Mouse (Mus musculus) liver, embryonic 12.5 days (tissue): Measurements from ENCODE around the gene Cers6. TPM values are rescaled to one million over a fixed set of nuclear protein-coding genes. Genes with fewer than 3 reads are reported as not detected.
A peak's percentile ranks its signal among the peaks of the same experiment; 100 is the strongest.

Source experiments
- ATAC-seq: fragments of 200-750 bp; cut with Nextera tagmentation; 2 replicates; pipeline ENCODE4 v1.8.0; 2017; ENCODE audit warnings: moderate number of reproducible peaks, mild to moderate bottlenecking, moderate library complexity
- H3K27ac ChIP-seq: fragments of 300-500 bp; sonication (generic); 2 replicates; pipeline ENCODE4 v1.5.1; 2016; ENCODE audit warnings: mild to moderate bottlenecking
- H3K27me3 ChIP-seq: fragments of 300-500 bp; sonication (generic); replicated peaks from 2 replicates; pipeline ENCODE4 v1.6.1; 2016; ENCODE audit warnings: mild to moderate bottlenecking, moderate library complexity
- H3K36me3 ChIP-seq: fragments of 300-500 bp; sonication (generic); 2 replicates; pipeline ENCODE4 v1.6.1; 2016; ENCODE audit warnings: mild to moderate bottlenecking, moderate library complexity
- H3K4me1 ChIP-seq: fragments of 300-500 bp; sonication (generic); 2 replicates; pipeline ENCODE4 v1.6.1; 2016
- H3K4me2 ChIP-seq: fragments of 300-500 bp; sonication (generic); 2 replicates; pipeline ENCODE4 v1.6.1; 2016; ENCODE audit warnings: mild to moderate bottlenecking, moderate library complexity
- H3K4me3 ChIP-seq: fragments of 300-500 bp; sonication (generic); 2 replicates; pipeline ENCODE4 v1.5.1; 2016; ENCODE audit warnings: mild to moderate bottlenecking, moderate library complexity
- H3K9ac ChIP-seq: fragments of 300-500 bp; sonication (generic); 2 replicates; pipeline ENCODE4 v1.6.1; 2016; ENCODE audit warnings: mild to moderate bottlenecking, moderate library complexity
- H3K9me3 ChIP-seq: fragments of 300-500 bp; sonication (generic); replicated peaks from 2 replicates; pipeline ENCODE4 v1.6.1; 2016; ENCODE audit warnings: mild to moderate bottlenecking, moderate library complexity
- WGBS: fragments of 180-500 bp; shearing (Covaris S2); methylation state at CpG from one replicate; pipeline ENCODE4 v1.1.7; 2016; ENCODE audit not compliant: insufficient replicate concordance; 5-methylcytosine and 5-hydroxymethylcytosine counted together
- polyA plus RNA-seq: library from polyadenylated mRNA; unstranded; fragments of >200 nt; fragmentation: Nextera tagmentation; extraction: Ambion mirVana; gene quantifications from 2 replicates; pipeline ENCODE4 v1.2.1, GENCODE M21; 2016

Gene Cers6
- polyA plus RNA-seq, 1 experiment from 2014 or later, result 7.3 TPM

DNA sequence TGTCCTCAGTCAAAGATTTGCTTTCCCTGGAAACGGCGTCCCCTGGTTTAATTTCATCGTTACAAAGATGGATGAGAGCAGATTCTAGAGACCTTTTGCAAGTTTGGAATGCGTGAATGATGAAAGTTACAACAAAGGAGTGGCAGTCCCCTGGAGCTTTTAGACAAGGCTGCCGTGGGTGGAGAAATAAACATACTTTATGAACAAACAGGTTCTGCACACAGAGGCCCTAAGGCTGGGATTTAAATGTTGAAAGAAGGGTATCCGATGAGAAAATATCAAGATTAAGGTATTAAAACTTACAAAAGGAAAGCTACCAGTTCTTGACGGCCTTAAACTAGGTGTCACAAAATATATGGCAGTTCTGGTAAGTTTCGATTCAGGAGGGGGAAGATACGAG lies 117.0 kb downstream of the Cers6 start:
- no peak overlapping the region for H3K9ac ChIP-seq
- H3K4me2 ChIP-seq, result no peak overlapping the region
- no peaks in the 10 kb centered on the region for H3K36me3 ChIP-seq
- no peak for ATAC-seq
- H3K9me3 ChIP-seq, result no peaks in the 10 kb centered on the region
- 78% methylated on average over 9 of the region's 9 CpGs for WGBS
- H3K4me3 ChIP-seq, result no peak overlapping the region
- H3K27me3 ChIP-seq, result no peaks in the 10 kb centered on the region
- no peak overlapping the region for H3K27ac ChIP-seq
- peaks cover 54% of the 10 kb centered on the region for H3K4me1 ChIP-seq

DNA sequence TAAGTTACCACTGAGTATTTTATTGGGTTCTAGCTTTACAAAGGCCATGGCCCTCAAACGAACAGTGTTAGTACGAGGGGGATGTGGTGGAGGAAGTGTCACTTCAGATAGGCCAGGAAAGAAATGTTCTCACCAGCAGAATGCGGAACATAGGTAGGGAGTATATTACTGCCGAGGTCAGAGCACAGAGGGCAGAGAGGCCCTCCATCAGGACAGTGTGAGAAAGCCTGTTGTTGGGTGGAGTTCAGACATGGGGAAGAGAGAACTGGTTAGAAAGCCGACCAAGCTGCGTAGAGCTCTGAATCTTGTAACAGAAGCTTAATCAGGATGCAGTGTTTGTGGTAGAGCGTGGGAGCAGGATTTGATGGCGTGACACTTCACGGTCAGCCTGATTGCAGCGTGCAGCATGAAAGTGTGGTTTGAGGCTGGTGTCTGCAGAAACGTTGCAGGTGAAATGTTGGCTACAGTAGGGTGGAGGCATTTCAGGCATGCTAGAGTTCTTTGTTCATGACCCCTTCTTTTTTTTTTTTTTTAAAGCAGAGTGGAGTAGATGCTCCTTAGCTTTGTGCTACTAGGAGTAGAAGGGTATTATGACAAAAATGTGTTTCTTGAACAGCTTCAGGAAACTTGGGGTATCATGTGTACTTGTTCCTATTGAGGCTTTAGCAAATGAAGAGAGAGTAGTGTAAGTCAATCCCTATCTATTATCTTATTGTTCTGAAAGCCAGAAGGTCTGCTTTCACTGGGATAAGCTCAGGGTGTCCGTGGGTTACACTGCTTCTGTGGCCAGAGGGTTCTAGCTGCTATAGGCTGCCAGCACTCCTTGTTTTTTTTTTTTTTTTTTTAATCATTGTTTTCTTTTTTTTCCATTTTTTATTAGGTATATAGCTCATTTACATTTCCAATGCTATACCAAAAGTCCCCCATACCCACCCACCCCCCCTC lies 117.7 kb downstream of the Cers6 start:
- peak overlapping the region; percentile 30 for H3K4me2 ChIP-seq
- whole genome bisulfite sequencing, result 18% methylated on average over 12 of the region's 12 CpGs
- no peaks in the 10 kb centered on the region for H3K36me3 ChIP-seq
- H3K9ac ChIP-seq, result no peak overlapping the region
- H3K9me3 ChIP-seq, result no peaks in the 10 kb centered on the region
- no peaks in the 10 kb centered on the region for H3K27me3 ChIP-seq
- 0 out of 2 replicates have a peak overlapping the region, but pooled peaks have one; percentile 18 for H3K27ac ChIP-seq
- H3K4me1 ChIP-seq, result peaks cover 47% of the 10 kb centered on the region
- no peak overlapping the region for H3K4me3 ChIP-seq
- peak; percentile 57; the same call in 1 of the 2 replicates for ATAC-seq

DNA sequence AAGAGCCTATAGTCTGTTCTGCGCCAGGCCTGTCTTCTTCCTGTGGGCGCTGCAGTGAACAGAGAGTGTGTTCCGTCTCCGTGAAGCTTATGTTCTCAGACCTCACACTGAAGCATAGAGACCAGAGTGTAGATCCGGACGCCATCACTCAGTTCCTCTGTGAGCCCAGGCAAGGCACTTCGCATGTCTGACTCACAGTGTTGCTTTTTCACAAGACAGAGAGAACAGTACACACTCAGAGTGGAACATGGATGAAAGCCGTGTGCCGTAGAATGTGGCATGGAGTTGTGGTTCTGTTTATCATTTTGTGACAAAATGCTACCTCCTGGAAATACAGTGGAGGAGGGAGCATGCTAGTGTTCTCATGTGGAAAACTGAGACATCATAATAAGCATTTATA lies 120.1 kb downstream of the Cers6 start:
- Histone ChIP-seq H3K36me3 (no peaks in the 10 kb centered on the region), H3K27me3 (no peaks in the 10 kb centered on the region), H3K27ac (no peak overlapping the region), H3K9me3 (no peaks in the 10 kb centered on the region), H3K9ac (no peak overlapping the region), H3K4me3 (no peak overlapping the region), H3K4me1 (peaks cover 30% of the 10 kb centered on the region), H3K4me2 (no peak overlapping the region)
- 77% methylated on average over 9 of the region's 9 CpGs for WGBS
- no peak for ATAC-seq

DNA sequence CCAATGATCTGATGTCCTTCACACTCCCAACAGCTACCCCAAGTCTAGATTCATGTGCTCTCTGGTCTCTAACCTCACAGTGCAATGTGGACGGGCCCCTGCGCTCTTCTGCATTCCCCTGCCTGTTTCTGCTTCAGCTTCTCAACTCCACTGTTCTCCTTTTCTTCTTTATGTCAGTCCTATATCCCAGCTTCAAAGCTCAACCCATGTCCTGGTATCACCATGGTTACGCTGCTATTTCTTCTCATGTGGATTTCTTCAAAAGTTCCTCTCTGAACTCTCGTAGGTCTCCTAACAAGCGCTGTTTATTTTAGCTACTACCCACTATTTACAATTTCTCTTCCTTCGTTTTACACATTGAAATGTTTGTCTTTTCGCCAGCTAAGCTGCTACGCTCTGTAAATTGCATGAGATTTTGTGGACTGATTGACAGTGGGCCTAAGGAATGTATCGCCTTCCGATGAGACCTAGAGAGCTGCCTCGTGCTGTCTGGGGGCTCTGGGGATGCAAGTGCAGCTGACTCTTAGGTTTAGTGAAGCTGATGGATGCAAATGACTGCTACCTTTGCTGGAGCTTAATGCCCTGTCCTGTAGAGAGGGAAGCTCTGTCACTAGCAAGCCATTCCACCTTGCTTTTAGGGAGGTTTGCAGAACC lies 120.6 kb downstream of the Cers6 start:
- H3K4me3 ChIP-seq, result no peak overlapping the region
- no peak overlapping the region for H3K27ac ChIP-seq
- H3K9ac ChIP-seq, result no peak overlapping the region
- ATAC-seq, result no peak
- peaks cover 28% of the 10 kb centered on the region for H3K4me1 ChIP-seq
- 65% methylated on average over 11 of the region's 11 CpGs for WGBS
- no peaks in the 10 kb centered on the region for H3K27me3 ChIP-seq
- no peaks in the 10 kb centered on the region for H3K9me3 ChIP-seq
- H3K4me2 ChIP-seq, result no peak overlapping the region
- H3K36me3 ChIP-seq, result no peaks in the 10 kb centered on the region

DNA sequence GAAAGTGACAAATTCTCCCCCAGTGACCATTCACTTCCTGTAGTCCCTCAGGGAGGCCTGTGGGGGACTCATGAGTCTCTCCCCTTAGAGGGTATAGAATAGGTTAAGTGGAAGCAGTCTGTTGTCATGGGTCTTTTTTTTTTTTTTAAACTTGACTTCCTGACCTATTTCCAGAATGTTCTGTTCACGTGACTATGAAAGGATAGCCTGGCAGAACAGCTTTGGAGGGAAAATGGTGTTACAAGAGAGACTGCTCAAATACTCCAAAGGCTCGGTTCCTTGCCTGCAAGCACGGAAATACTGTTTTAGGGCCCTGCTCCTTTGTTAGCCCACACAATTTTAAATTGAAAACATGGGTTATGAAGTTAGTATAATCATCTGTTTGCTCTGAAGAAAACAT lies 121.7 kb downstream of the Cers6 start:
- H3K4me3 ChIP-seq, result no peak overlapping the region
- no peaks in the 10 kb centered on the region for H3K36me3 ChIP-seq
- no peak for ATAC-seq
- H3K9me3 ChIP-seq, result no peaks in the 10 kb centered on the region
- peaks cover 28% of the 10 kb centered on the region for H3K4me1 ChIP-seq
- no peak overlapping the region for H3K27ac ChIP-seq
- no peak overlapping the region for H3K4me2 ChIP-seq
- 78% methylated on average over 3 of the region's 3 CpGs for WGBS
- H3K27me3 ChIP-seq, result no peaks in the 10 kb centered on the region
- no peak overlapping the region for H3K9ac ChIP-seq

DNA sequence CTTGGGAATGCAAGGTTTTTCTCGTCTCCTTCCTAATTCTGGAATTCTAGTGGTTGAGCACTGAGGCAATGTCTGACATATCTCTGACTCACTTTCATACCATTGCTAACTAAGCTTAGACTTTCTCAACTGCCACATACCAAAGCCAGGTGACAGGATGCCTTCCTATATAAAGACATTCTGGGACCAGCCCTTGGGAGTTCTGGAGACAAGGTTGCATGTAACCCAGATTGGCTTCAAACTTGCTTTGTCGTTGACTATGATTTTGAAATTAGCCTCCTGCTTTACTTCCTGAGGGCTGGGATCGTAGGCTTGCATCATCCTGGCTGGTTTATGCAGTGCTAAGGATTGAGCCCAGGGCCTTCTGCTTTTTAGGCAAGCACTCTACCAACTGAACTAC lies 122.2 kb downstream of the Cers6 start:
- Histone ChIP-seq H3K36me3 (no peaks in the 10 kb centered on the region), H3K9ac (no peak overlapping the region), H3K4me3 (no peak overlapping the region), H3K4me2 (no peak overlapping the region), H3K4me1 (peaks cover 24% of the 10 kb centered on the region), H3K9me3 (no peaks in the 10 kb centered on the region), H3K27ac (no peak overlapping the region), H3K27me3 (no peaks in the 10 kb centered on the region)
- 72% methylated on average over 3 of the region's 3 CpGs for WGBS
- ATAC-seq, result no peak

DNA sequence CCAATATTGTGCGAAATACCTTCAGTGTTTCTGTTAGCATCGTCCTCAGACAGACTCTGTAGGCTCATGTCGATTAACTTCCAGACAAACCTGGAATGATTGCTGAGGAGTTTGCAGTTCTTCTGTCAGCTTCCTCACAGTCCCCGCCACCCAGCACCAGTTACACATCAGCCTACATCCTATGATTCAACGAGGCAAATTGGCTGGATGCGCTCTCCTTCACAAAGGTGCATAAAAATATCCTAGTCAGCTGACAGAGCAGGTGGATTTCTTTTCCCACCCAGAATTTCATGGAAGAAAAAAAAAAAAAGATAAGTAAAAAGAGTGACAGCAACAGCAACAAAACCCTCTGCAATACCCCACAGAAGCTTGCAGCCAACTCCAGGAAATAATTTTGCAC lies 127.9 kb downstream of the Cers6 start:
- Histone ChIP-seq H3K9ac (no peak overlapping the region), H3K9me3 (no peaks in the 10 kb centered on the region), H3K4me3 (no peak overlapping the region), H3K36me3 (no peaks in the 10 kb centered on the region), H3K4me1 (0 out of 2 replicates have a peak, but pooled peaks cover 7% of the 10 kb centered on the region), H3K27ac (no peak overlapping the region), H3K4me2 (no peak overlapping the region), H3K27me3 (no peaks in the 10 kb centered on the region)
- no peak for ATAC-seq
- 83% methylated on average over 6 of the region's 6 CpGs for WGBS

DNA sequence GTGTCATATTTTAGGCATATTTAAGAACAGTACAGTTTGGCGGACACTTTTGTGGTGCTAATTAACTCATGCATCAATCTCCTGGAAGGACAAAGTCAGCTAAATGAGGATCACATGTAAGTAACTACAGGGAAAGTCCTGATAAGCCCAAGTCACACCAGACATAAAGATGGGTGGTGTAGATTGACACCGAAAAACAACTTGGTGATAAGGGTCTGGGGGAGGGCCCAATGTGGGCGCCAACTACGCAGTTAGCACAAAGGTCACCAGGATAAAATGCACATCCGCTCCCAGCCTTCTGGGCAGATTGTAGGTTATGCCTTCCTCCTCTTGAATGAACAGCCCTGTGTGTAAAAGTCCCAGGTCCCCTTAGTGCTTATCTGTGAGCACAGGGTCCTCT lies 131.4 kb downstream of the Cers6 start:
- H3K36me3 ChIP-seq, result no peaks in the 10 kb centered on the region
- ATAC-seq, result no peak
- 0 out of 2 replicates have a peak, but pooled peaks cover 7% of the 10 kb centered on the region for H3K4me1 ChIP-seq
- 55% methylated on average over 5 of the region's 5 CpGs for WGBS
- H3K9ac ChIP-seq, result no peak overlapping the region
- H3K9me3 ChIP-seq, result no peaks in the 10 kb centered on the region
- H3K27ac ChIP-seq, result no peak overlapping the region
- no peak overlapping the region for H3K4me3 ChIP-seq
- no peak overlapping the region for H3K4me2 ChIP-seq
- no peaks in the 10 kb centered on the region for H3K27me3 ChIP-seq

DNA sequence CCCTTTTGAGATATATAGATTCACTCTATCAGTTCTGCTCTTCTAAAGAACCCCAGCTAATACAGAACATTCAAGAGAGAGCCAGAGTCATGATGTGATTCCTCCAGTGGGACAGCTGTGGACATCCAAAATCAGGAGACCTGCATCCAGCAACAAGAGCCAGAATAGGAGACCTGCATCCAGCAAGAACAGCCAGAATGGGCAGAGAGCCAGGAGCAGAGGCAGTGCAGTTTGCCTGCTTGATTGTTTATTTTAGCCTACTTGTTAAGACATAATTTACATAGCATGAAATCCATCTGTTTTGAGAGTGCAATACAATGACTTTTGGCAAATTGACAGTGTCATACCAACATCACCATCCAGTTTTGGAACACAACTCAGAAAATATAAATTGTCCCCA lies 133.2 kb downstream of the Cers6 start:
- no peak for ATAC-seq
- no peaks in the 10 kb centered on the region for H3K27me3 ChIP-seq
- no peak overlapping the region for H3K27ac ChIP-seq
- H3K36me3 ChIP-seq, result no peaks in the 10 kb centered on the region
- no peaks in the 10 kb centered on the region for H3K9me3 ChIP-seq
- H3K4me2 ChIP-seq, result no peak overlapping the region
- H3K4me1 ChIP-seq, result 0 out of 2 replicates have a peak, but pooled peaks cover 7% of the 10 kb centered on the region
- no peak overlapping the region for H3K9ac ChIP-seq
- no peak overlapping the region for H3K4me3 ChIP-seq

DNA sequence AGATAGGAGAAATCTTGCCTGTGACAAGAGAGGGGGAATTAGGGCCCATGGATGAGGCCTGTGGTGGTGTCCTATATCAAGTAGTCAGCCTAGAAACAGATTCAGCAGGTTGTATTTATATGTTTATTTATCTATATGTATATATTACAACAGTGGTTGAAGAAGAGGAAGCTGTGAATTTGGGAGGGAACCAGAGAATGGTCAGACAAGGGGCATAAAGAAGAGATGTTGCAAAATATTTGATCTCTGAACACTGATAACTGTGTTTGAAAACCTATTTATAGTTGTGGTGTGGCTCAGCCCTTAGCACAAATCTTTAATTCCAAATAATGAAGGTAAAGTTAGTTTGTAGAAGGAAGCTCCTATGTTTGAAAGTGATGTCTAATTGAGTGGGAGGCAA lies 134.5 kb downstream of the Cers6 start:
- no peak overlapping the region for H3K4me2 ChIP-seq
- no peaks in the 10 kb centered on the region for H3K27me3 ChIP-seq
- no peaks in the 10 kb centered on the region for H3K36me3 ChIP-seq
- H3K9me3 ChIP-seq, result no peaks in the 10 kb centered on the region
- 0 out of 2 replicates have a peak, but pooled peaks cover 7% of the 10 kb centered on the region for H3K4me1 ChIP-seq
- no peak for ATAC-seq
- no peak overlapping the region for H3K4me3 ChIP-seq
- H3K27ac ChIP-seq, result no peak overlapping the region
- no peak overlapping the region for H3K9ac ChIP-seq

DNA sequence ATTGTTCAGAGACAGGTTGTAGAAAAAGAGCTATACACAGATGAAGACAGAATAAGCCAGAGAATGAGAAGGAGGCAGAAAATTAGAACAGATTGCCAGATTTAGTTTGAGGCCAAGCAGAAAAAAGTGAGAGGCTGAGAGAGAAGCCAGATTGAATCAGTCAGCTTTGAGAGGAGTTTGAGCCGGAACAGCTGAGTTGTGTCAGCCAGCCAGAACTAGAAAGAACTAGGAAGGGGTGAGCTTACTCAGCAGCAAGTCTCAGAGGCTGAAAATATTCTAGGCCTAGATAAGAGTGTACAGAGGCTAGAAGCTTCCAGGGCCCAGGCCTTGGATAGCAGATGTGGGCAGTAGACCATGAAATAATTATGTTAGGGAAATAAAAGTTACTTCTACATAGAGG lies 135.0 kb downstream of the Cers6 start:
- H3K9me3 ChIP-seq, result no peaks in the 10 kb centered on the region
- 45% methylated on average over 1 of the region's 1 CpGs for WGBS
- no peaks in the 10 kb centered on the region for H3K27me3 ChIP-seq
- H3K36me3 ChIP-seq, result no peaks in the 10 kb centered on the region
- H3K27ac ChIP-seq, result no peak overlapping the region
- no peak overlapping the region for H3K9ac ChIP-seq
- no peak overlapping the region for H3K4me2 ChIP-seq
- no peak for ATAC-seq
- H3K4me1 ChIP-seq, result 0 out of 2 replicates have a peak, but pooled peaks cover 7% of the 10 kb centered on the region
- H3K4me3 ChIP-seq, result no peak overlapping the region

DNA sequence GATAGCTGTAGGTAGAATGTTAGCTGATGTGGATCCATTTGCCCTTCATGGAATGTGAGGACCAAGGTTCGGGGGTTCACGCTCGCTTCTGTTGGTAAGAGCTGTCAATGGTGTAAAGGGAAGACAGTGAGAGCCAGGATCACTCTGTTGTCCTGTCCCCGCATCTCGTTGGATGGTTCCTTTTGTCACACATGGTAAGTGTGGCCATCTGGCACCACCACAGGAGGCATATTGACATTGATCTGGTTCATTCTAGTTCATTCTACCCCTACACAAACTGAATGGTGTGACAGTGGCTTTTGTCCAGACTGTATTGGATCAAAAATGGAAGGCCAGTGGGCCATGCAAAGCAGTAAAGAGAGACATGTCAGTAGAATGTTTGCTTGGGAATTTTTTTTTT lies 142.8 kb downstream of the Cers6 start:
- 82% methylated on average over 5 of the region's 5 CpGs for WGBS
- H3K27ac ChIP-seq, result no peak overlapping the region
- no peak overlapping the region for H3K4me2 ChIP-seq
- H3K9ac ChIP-seq, result no peak overlapping the region
- no peak overlapping the region for H3K4me3 ChIP-seq
- no peaks in the 10 kb centered on the region for H3K36me3 ChIP-seq
- H3K9me3 ChIP-seq, result no peaks in the 10 kb centered on the region
- ATAC-seq, result no peak
- no peaks in the 10 kb centered on the region for H3K27me3 ChIP-seq
- no peaks in the 10 kb centered on the region for H3K4me1 ChIP-seq
